Mouse (Mus musculus) Muller cell, postnatal 12 days (primary cell): ENCODE data around the gene Hist1h2bh.

Experiments
- DNase-seq: peaks from one replicate; pipeline ENCODE4 v3.0.0-alpha.2; 2015; ENCODE audit errors: inconsistent ontology term

The Hist1h2bh gene

GRCm38 (mm10) chr13:23505662-23506345 is 37.4 kb downstream of the Hist1h2bh start:
- DNase-seq, result no peak

GRCm38 (mm10) chr13:23503797-23504196 is 39.4 kb downstream of the Hist1h2bh start:
- peak; percentile 57 for DNase-seq

- DNase-seq, result no peak
These were observed 40.3 kb downstream of the Hist1h2bh start for GRCm38 (mm10) chr13:23502916-23503315.

- DNase-seq, result no peak
These were observed 41.1 kb downstream of the Hist1h2bh start for GRCm38 (mm10) chr13:23502031-23502567.

GRCm38 (mm10) chr13:23501511-23501910 is 41.7 kb downstream of the Hist1h2bh start:
- DNase-seq, result no peak

GRCm38 (mm10) chr13:23500424-23501200 is 42.6 kb downstream of the Hist1h2bh start:
- DNase-seq, result peak; percentile 77

GRCm38 (mm10) chr13:23499943-23500342 is 43.2 kb downstream of the Hist1h2bh start:
- DNase-seq, result no peak

GRCm38 (mm10) chr13:23498653-23499052 is 44.5 kb downstream of the Hist1h2bh start:
- DNase-seq, result peak; percentile 32

GRCm38 (mm10) chr13:23497656-23498321 is 45.4 kb downstream of the Hist1h2bh start:
- DNase-seq, result peak; percentile 55

GRCm38 (mm10) chr13:23495526-23495925 is 47.7 kb downstream of the Hist1h2bh start:
- no peak for DNase-seq

- no peak for DNase-seq
These were observed 51.2 kb downstream of the Hist1h2bh start for GRCm38 (mm10) chr13:23491990-23492389.
